Mouse (Mus musculus): ENCODE data around the gene Layn.

Gene Layn

DNA sequence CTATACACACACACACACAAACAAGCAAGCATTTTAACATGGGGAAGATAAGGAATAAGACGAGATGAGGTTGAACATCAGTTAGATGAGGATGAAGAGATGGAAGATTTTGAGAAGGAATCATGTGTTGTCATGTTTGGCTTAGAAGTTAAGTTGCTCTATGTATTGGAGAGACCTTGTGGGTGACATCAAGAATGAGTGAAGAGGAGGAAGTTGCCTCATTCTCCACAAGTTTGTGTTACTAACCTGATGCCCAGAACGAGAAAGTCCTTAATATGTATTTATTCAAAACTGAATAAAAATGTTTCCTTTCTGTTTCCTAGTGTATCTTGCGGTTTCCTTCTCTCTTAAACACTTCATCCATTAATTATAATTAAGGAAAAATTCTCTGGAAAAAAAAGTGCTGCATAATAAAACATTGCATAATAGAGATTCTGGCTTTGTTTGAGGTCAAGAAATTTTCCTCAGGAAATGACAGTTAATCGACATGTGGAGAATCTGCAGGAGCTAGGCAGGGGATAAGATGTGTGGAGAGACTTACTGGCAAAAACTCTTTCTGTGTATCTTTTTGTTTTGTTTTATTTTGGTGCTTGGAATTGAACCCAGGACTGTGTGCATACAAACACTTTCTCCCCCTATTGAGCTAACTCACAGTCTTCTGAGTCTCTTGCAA is 55.6 kb downstream of the Layn start:
- Histone ChIP-seq H3K27me3 (ENCODE audit: insufficient read depth, low read length) (no peaks in the 10 kb centered on the region), H3K36me3 (ENCODE audit: insufficient read depth, low read length) (no peaks in the 10 kb centered on the region), H3K4me1 (replicated peaks; ENCODE audit: low read depth, low read length) (no peaks in the 10 kb centered on the region), H3K9me3 (ENCODE audit: low read length) (no peaks in the 10 kb centered on the region), H3K4me3 (replicated peaks; ENCODE audit: low read length) (no peak overlapping the region)
- TF ChIP-seq CTCF (conservative IDR thresholded peaks at IDR 0.05; ENCODE audit: low read length) (no peak), POU5F1 (IDR thresholded peaks at IDR 0.05; ENCODE audit: borderline replicate concordance, low read length) (no peak), NANOG (IDR thresholded peaks at IDR 0.05; ENCODE audit: borderline replicate concordance, low read length) (no peak)

DNA sequence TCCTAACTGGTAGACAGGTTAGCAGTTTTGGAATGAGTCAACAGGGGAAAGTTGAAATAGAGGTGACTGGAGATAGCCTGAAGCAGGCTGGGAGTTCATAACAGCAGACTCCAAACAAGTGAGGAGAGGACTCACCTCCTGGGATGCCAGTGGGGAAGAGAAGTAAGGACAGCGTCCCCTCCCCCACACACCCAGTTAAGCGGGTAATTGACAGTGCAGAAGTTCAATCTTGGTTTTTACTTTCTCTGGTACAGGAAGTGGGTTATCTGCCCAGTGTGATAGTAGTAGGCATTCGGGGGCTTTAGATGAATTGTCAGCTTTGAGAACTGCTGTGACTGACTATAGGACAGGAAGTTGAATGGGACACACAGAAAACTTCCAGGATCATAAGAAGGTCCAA is 56.5 kb downstream of the Layn start:
- Histone ChIP-seq H3K36me3 (ENCODE audit: insufficient read depth, low read length) (no peaks in the 10 kb centered on the region), H3K27me3 (ENCODE audit: insufficient read depth, low read length) (no peaks in the 10 kb centered on the region), H3K4me3 (replicated peaks; ENCODE audit: low read length) (no peak overlapping the region), H3K4me1 (replicated peaks; ENCODE audit: low read depth, low read length) (no peaks in the 10 kb centered on the region), H3K9me3 (ENCODE audit: low read length) (no peaks in the 10 kb centered on the region)
- no peak for TF ChIP-seq NANOG (IDR thresholded peaks at IDR 0.05; ENCODE audit: borderline replicate concordance, low read length)
- no peak for TF ChIP-seq CTCF (conservative IDR thresholded peaks at IDR 0.05; ENCODE audit: low read length)
- TF ChIP-seq POU5F1 (IDR thresholded peaks at IDR 0.05; ENCODE audit: borderline replicate concordance, low read length): no peak

DNA sequence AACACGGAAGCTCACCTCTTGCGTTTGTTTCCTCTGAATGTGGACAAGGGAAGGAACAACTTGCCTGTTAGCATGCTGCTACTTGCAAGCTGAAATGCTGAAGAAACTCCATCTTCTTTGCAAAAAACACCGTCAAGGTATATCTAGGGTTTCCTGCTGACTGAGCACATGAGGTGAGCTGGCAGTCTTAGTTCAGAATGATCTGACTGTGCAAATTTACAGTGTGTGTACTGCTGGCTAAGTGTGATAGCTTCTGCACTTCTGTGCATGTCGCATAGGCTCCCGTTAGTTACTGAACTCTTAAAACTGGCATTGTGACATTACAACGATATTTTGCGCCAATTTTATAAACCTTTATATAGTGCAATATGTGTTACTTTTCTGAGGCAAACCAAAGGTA is 57.2 kb downstream of the Layn start:
- H3K9me3 ChIP-seq (ENCODE audit: low read length): no peaks in the 10 kb centered on the region
- no peaks in the 10 kb centered on the region for H3K4me1 ChIP-seq (replicated peaks; ENCODE audit: low read depth, low read length)
- no peak for TF ChIP-seq NANOG (IDR thresholded peaks at IDR 0.05; ENCODE audit: borderline replicate concordance, low read length)
- no peak for TF ChIP-seq POU5F1 (IDR thresholded peaks at IDR 0.05; ENCODE audit: borderline replicate concordance, low read length)
- TF ChIP-seq CTCF (conservative IDR thresholded peaks at IDR 0.05; ENCODE audit: low read length): no peak
- H3K36me3 ChIP-seq (ENCODE audit: insufficient read depth, low read length): no peaks in the 10 kb centered on the region
- H3K4me3 ChIP-seq (replicated peaks; ENCODE audit: low read length): no peak overlapping the region
- no peaks in the 10 kb centered on the region for H3K27me3 ChIP-seq (ENCODE audit: insufficient read depth, low read length)

DNA sequence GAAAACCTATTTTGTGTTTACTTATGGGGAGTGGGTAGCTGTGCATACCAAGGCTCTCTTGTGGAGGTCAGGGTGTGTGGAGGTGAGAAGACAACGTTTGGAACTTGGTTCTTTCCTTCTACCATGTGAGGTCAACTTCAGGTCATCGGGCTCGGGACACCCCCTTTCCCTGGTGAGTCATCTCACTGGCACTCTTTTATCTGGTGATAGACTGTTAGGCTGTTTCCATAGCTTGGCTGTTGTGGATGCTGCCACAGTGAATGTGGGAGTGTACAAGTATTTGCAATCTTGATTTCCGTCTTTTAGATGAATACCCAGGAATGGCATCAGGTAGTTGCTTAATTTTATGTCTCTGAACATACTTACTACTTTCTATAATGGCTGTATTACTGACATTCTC is 61.2 kb downstream of the Layn start:
- no peaks in the 10 kb centered on the region for H3K4me1 ChIP-seq (replicated peaks; ENCODE audit: low read depth, low read length)
- TF ChIP-seq POU5F1 (IDR thresholded peaks at IDR 0.05; ENCODE audit: borderline replicate concordance, low read length) (no peak), NANOG (IDR thresholded peaks at IDR 0.05; ENCODE audit: borderline replicate concordance, low read length) (no peak), CTCF (conservative IDR thresholded peaks at IDR 0.05; ENCODE audit: low read length) (no peak)
- peaks cover 2% of the 10 kb centered on the region for H3K27me3 ChIP-seq (ENCODE audit: insufficient read depth, low read length)
- H3K9me3 ChIP-seq (ENCODE audit: low read length): no peaks in the 10 kb centered on the region
- H3K36me3 ChIP-seq (ENCODE audit: insufficient read depth, low read length): no peaks in the 10 kb centered on the region
- no peak overlapping the region for H3K4me3 ChIP-seq (replicated peaks; ENCODE audit: low read length)

DNA sequence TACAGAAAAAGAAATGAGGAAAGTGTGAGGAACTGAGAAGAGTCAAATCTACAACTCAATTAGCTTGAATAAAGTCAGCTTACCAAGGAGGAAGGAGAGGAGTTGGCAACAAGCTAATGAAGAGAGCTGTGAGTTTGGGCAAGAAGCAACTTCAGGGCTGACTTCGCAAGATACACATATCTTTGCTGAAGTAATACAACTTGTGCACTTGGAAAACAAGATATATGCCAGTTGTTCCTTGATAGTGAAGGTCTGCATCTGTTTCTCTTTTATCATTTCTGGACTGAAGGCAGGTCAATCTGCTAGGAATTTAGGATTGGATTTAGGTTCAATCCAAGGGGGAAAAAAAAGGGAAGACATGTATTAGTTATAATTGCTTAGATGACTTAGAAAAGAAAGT is 63.2 kb downstream of the Layn start:
- peaks cover 5% of the 10 kb centered on the region; the same call in 1 of the 2 replicates for H3K4me1 ChIP-seq (replicated peaks; ENCODE audit: low read depth, low read length)
- peaks cover 12% of the 10 kb centered on the region for H3K27me3 ChIP-seq (ENCODE audit: insufficient read depth, low read length)
- no peak for TF ChIP-seq NANOG (IDR thresholded peaks at IDR 0.05; ENCODE audit: borderline replicate concordance, low read length)
- no peak for TF ChIP-seq CTCF (conservative IDR thresholded peaks at IDR 0.05; ENCODE audit: low read length)
- TF ChIP-seq POU5F1 (IDR thresholded peaks at IDR 0.05; ENCODE audit: borderline replicate concordance, low read length): no peak
- no peaks in the 10 kb centered on the region for H3K36me3 ChIP-seq (ENCODE audit: insufficient read depth, low read length)
- no peak overlapping the region for H3K4me3 ChIP-seq (replicated peaks; ENCODE audit: low read length)
- H3K9me3 ChIP-seq (ENCODE audit: low read length): no peaks in the 10 kb centered on the region

DNA sequence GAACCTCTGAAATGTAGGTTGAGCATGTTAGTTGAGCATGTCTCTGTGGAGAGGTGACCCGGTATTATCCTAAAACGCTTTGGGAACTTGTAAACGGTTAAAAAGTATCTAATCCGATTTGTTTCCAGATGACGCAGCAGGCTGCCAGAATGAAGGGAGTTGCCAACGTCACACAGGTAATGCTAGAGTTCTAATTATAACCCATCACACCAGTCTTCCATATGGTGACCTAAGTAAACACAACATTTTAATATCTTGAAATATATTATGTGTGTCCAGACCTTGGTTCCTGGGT is 67.3 kb downstream of the Layn start:
- TF ChIP-seq NANOG (IDR thresholded peaks at IDR 0.05; ENCODE audit: borderline replicate concordance, low read length) (no peak), CTCF (conservative IDR thresholded peaks at IDR 0.05; ENCODE audit: low read length) (no peak), POU5F1 (IDR thresholded peaks at IDR 0.05; ENCODE audit: borderline replicate concordance, low read length) (no peak)
- H3K27me3 ChIP-seq (ENCODE audit: insufficient read depth, low read length): peaks cover 16% of the 10 kb centered on the region
- no peaks in the 10 kb centered on the region for H3K36me3 ChIP-seq (ENCODE audit: insufficient read depth, low read length)
- H3K4me3 ChIP-seq (replicated peaks; ENCODE audit: low read length): peak overlapping the region; percentile 66
- H3K9me3 ChIP-seq (ENCODE audit: low read length): no peaks in the 10 kb centered on the region
- peaks cover 14% of the 10 kb centered on the region for H3K4me1 ChIP-seq (replicated peaks; ENCODE audit: low read depth, low read length)

DNA sequence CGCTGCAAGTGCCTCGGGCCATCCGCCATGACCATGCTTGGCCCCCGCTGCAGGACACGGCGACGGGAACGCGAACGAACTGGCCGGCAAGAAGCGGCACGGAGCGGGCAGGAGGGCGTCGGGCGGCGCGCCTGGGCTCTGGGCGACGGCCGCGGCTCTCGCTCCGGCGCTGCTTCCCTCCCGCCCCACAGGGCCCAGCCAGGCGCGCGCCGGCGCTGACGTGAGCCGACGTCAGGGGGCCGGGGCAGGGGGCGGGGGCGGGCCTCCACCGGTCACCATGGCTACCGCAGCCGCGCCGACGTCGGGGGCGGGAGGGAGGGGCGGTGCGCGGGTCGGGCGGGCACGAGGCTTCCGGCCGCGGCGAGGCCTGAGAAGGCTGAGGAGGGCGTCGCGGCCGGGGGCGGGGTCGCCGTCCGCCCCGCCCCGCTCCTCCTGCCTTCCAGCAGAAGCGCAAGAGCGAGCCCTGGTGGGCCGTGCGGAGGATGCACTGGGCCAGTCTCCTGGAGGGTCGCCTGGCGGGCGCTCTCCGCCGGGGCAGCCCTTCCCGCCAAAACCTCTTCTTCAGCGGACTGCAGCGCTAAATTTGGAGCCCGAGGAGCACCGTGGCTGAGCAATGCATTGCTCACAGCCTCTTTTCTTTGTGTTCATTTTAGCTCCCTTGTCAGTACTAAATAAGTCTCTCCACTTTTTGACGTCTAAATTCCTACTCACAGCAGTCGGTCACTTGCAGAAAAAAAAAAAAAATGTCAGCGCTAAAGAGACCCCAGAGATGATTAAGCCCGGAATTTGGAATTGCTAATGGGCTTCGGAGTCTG is 67.8 kb downstream of the Layn start, which contains the start of gene Sik2:
Gene Sik2, minus strand, starts transcription at position 233 of the 815 bp plus-strand sequence.
- no peaks in the 10 kb centered on the region for H3K36me3 ChIP-seq (ENCODE audit: insufficient read depth, low read length)
- peak within 1 kb of the TSS; percentile 95 for H3K4me3 ChIP-seq (replicated peaks; ENCODE audit: low read length)
- peaks cover 16% of the 10 kb centered on the region for H3K27me3 ChIP-seq (ENCODE audit: insufficient read depth, low read length)
- H3K9me3 ChIP-seq (ENCODE audit: low read length): no peaks in the 10 kb centered on the region
- no peak for TF ChIP-seq NANOG (IDR thresholded peaks at IDR 0.05; ENCODE audit: borderline replicate concordance, low read length)
- TF ChIP-seq POU5F1 (IDR thresholded peaks at IDR 0.05; ENCODE audit: borderline replicate concordance, low read length): no peak
- peak; percentile 15; the same call in 1 of the 2 replicates for TF ChIP-seq CTCF (conservative IDR thresholded peaks at IDR 0.05; ENCODE audit: low read length)
- H3K4me1 ChIP-seq (replicated peaks; ENCODE audit: low read depth, low read length): peaks cover 14% of the 10 kb centered on the region

DNA sequence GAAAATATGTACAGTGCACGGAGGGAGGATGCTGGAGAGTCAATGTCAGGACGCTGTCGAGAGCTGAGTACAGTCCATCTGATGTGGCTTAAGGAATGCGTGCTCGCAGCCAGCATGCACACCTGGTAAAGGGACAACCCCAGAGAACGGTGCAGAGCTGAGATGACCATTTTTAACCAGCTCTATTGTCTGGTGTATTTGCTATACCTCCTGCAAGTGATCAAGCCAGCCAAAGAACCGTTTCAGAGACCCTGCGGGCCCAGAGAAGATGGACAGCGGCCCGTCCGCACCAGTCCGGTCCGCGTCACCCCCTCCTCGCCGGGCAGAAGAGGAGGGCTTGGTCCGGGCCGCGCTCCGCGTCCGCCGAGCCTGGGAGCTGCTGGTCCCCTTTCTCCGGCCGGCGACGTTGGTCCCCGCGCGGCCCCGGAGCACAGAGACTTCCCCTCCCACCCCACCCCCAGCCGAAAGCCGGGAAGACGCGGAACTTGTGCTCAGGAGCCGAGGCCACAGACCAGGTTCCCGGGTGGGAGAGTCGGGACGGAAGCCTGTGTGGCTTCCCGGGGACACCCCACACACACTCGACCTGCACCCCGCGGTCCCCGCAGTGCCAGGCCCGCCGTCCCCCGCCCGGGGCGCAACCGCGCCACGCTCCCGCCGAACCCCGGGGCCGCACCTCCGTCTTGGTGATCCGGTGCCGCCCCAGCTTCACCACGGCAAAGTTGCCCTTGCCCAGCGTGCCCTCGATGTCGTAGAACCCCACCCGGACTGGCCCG is 68.6 kb downstream of the Layn start:
- no peaks in the 10 kb centered on the region for H3K9me3 ChIP-seq (ENCODE audit: low read length)
- TF ChIP-seq NANOG (IDR thresholded peaks at IDR 0.05; ENCODE audit: borderline replicate concordance, low read length): no peak
- TF ChIP-seq POU5F1 (IDR thresholded peaks at IDR 0.05; ENCODE audit: borderline replicate concordance, low read length): no peak
- TF ChIP-seq CTCF (conservative IDR thresholded peaks at IDR 0.05; ENCODE audit: low read length): no peak
- peak overlapping the region; percentile 95 for H3K4me3 ChIP-seq (replicated peaks; ENCODE audit: low read length)
- H3K4me1 ChIP-seq (replicated peaks; ENCODE audit: low read depth, low read length): peaks cover 14% of the 10 kb centered on the region
- no peaks in the 10 kb centered on the region for H3K36me3 ChIP-seq (ENCODE audit: insufficient read depth, low read length)
- H3K27me3 ChIP-seq (ENCODE audit: insufficient read depth, low read length): peaks cover 16% of the 10 kb centered on the region

Measured in E14TG2a.4 (cell line).